Mouse (Mus musculus): Measurements from ENCODE around the gene Acvr2b.
"Not testable (repeated sequence)": the region's sequence is repeated elsewhere in the genome, so short reads cannot be mapped to it uniquely, and the experiment has no call there.

Acvr2b gene

DNA sequence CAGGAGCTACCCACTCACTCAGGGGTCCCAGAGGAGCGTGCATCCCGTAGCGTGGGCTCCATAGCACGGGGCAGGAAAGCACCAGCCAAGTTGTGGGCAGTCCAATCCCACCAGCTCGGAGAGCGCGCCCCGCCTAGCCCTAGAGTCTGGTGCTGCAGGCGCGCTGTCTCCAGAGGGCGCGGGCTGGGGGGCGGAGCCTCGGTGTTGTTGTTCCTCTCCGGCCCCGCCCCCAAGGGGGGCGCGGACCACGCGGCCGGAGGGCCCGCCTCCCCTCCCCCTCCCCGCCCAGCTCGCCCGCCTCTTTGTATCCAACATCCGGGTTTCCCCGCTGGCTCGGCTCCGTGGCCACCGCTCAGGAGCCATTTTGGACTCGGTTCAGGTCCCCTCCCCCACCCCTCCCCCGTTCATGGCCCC, at the start of gene Acvr2b:
TSS of gene Acvr2b (plus strand) at position 318 of the 414 bp plus-strand sequence.
- peak; percentile 95 for DNase-seq (ENCODE audit: low read depth, low spot score)

DNA sequence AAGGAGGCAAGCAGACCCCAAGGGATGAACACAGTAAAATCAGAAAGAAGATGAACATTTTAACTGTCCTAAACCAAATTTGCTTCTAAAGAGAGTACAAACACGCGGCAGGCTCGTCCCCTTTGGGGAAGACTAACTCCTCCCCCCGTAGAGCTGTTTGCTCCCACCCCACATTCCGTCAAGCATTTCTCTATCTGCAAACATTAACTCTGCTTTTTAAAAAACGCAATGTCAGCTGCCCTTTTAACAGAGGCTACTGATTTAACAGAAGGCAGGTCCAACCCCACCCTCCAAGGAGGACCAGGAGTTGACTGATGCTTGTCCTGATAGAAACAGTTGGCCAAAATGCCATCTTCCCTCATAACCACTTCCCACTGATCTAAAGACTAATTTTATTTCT, 48.0 kb upstream of the Acvr2b start:
- DNase-seq (ENCODE audit: low read depth, low spot score), result no peak

DNA sequence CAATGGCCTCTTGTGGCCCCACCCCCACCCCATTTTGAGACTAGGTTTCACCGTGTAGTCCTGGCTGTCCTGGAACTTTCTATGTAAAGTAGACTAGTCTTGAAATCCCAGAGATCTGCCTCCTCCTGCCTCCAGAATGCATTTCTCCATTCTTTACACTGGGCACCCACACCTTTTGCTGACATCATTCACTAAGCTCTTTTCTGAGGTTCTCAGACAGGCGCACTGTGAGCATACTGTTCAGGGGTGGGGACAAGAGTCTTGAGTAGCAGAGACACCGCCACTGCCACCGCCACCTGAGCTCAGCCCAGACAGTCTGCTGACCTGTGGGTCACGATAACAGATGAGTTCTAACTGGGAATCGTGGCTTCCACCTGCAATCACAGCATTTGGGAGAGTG, 46.0 kb upstream of the Acvr2b start:
- DNase-seq (ENCODE audit: low read depth, low spot score), result no peak

DNA sequence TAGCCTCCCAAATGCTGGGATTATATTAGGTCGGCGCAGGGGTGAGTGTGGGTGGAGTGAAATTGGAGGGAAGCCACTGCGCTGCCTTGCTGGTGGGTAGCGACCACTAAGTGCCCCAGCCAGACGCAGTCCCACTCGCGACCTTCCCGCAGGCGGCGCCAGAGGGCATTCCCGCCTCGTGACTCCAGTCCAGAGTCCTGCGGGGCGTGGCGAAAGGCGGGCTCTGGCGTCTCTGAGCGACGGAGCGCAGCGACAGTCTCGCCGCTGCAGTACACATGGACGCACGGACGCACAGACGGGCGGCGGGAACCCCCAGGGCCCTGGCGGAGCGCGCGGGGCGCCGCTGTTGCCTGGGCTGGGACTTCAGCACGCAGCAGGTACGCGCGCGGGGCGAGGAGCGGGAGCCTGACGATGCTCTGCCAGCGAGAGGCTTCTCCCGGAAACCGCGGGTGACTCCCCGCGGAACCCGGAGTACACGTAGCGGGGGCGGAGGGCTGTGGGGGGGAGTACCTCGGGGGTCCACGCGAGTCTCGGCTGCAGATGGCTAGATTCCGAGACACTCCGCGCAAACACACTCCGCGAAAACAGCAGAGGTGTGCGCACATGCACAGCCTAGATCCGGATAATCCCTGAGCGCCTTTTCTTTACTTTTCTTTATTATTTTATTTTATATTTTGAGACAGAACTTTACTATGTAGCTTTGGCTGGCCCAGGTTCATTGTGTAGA, 44.4 kb upstream of the Acvr2b start, which contains the start of gene Xylb:
TSS of gene Xylb (plus strand) at position 51 of the 727 bp plus-strand sequence.
- peak; percentile 82 for DNase-seq (ENCODE audit: low read depth, low spot score)

DNA sequence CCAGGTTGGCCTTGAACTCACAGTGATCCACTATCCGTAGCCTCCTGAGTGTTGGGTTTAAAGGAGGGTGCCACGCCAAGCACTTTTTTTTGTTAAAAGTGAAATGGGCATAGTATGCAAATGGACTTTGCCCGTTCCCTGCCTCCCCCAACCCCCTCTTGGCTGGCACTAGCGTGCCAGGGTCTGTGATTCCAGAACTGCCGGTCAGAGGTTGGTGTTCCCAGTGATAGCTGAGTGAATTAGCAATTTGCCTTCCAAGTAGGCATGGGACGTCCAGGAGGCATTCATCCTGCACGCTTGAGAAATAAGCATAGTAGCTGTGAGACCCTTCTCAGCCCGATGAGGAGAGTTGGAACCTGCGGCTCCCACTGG, 43.9 kb upstream of the Acvr2b start:
- no peak for DNase-seq (ENCODE audit: low read depth, low spot score)

DNA sequence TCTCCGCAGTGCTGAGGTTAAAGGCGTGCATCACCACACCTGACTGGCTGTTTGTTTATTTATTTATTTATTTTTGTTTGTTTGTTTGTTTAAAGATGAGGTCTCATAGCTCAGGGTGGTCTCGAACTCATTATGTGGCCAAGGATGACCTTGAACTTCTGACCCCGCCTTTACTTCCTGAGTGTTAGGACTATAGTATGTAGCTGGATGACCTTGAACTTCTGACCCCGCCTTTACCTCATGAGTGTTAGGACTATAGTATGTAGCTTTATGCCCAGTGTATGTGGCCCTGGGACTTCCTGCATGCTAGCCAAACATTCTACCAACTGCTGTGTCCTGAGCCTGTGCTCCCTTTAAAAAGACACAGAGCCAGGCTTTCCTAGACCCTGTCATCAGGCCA, 40.5 kb upstream of the Acvr2b start:
- no peak for DNase-seq (ENCODE audit: low read depth, low spot score)

DNA sequence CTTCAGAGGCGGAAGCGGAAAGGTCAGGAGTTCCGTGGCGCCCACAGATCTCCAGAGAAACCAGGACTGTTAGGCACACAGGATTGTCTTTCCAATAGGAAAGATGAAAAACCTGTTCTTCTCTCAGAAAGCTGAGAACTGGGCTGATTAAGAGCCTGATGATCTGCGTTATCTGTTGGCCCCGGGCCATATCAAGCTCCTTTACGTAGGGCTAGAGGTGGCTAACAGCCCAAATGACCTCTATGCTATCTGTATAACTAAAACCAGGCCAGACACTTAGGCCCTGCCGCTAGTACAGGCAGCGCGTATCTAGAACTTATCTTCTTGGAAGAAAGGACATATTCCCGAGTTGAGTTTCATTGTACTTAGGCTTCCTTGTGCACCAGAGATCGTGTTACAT, 38.7 kb upstream of the Acvr2b start:
- DNase-seq (ENCODE audit: low read depth, low spot score), result no peak

DNA sequence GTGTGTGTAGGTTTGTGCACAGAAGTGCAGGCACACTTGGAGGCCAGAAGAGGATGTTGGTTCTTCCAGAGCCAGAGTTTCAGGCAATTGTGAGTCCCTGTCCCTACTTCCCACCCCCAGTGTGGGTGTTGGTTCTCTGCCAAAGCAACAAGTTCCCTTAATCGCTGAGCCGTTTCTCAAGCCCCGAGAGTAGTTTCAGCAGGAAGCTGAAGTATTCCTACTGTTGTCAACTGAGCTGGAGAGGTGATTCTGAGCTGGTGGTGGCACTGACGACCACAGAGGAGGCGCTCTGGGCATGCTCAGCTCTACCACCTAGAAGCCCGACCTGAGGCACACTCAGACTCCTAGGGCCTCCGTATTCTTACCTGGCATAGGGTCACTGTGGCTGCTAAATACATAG, 36.6 kb upstream of the Acvr2b start, which contains the start of gene Slc22a14:
TSS of gene Slc22a14 (minus strand) at position 270 of the 400 bp plus-strand sequence.
- no peak for DNase-seq (ENCODE audit: low read depth, low spot score)

DNA sequence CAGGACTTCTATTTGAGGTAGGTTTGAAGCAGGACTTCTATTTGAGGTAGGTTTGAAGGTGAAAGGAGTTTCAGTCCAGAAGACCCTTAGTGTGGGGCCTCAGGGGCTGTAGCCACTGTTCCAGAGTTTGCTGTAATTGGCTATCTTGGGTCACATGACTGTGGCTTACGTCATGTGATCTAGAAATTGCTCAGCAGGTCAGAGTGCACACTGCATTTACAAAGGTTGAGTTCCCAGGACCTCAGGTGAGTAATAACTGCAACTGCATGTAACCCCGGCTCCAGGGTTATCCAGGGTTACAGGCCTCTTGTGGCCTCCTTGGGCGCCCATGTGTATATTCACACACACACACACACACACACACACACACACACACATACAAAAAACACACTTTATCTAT, 33.6 kb upstream of the Acvr2b start:
- no peak for DNase-seq (ENCODE audit: low read depth, low spot score)

DNA sequence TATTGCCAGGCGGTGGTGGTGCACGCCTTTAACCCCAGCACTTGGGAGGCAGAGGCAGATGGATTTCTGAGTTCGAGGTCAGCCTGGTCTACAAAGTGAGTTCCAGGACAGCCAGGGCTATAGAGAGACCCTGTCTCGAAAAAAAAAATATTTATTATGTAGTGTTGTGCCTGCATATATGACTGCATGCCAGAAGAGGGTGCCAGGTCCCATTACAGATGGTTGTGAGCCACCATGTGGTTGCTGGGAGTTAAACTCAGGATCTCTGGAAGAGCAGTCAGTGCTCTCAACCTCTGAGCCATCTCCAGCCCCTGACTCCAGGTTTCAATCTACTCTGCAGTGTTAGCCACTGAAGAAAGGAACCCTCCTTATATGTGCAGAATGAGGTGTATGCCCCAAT, 31.1 kb upstream of the Acvr2b start:
- not testable (repeated sequence) for DNase-seq (ENCODE audit: low read depth, low spot score)

DNA sequence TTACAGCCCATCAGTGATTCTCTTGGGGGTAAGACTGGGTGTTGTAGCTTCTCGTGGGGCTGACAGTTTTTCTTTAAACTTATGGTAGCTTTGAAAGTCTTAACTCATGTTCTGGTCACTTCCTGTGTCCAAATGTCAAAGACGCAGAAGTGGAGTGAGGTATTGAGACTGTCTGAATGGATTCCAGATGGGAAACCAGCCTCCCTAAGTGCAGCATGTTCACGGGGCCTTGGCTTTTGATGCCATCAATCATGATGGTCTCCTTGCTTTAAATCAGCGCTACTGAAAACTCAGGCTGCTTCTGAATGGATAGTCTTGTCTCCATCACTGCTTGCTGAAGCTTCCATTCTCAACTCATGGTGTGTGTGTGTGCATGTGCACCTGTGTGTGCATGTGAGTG, 30.7 kb upstream of the Acvr2b start:
- DNase-seq (ENCODE audit: low read depth, low spot score), result no peak

DNA sequence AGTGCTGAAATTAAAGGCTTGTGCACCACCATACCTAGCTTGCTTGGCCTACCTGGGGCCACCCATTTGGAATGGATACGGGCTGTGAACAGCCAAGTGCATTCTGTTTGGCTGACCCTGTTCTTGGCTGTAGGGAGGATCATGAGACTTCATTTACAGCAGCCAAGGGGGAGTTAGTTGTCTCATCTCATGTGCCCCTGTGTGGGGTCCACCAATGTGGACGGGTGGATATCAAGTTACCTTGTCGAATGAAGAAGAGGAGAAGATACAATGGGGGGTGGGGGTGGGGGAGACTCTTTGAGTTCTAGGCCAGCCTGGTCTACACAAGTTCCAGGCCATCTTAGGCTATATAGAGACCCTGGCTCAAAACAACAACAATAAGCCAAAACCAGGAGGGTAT, 26.9 kb upstream of the Acvr2b start:
- DNase-seq (ENCODE audit: low read depth, low spot score), result no peak

DNA sequence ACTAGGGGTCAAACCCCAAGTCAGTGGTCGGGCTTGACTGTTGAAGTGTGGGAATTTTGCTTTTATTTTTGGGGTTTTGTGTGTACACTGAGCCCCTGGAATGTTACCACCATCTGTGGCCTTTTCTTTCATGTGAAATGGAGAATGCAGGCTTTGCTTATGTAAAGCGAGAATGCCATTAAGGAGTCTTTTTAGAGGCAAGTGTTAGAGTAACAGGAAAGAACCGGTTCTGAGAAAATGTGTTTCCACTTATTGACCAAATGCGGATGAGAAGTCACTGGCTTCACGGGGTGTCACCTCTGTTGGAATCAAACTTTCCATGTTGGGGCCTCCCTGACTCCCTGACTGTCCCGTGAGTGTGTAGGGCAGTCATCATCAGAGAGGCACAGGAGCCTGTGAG, 26.4 kb upstream of the Acvr2b start:
- no peak for DNase-seq (ENCODE audit: low read depth, low spot score)

DNA sequence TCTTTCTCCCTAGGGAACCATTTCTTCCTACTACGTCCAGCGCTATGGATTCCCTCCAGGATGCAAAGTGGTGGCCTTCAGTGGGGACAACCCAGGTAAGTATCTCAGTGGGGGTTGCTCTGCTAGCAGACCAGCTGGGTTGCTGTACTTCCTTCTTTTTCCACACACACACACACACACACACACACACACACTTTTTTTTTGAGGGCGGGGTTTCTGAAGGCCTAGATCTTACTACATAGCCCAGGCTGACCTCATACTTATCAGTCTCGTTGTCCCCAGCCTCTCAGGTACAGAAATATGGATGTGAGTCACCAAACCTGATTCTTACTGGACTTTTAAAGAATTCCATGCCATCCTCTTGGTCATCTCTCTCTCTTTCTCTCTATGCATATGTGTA, 23.7 kb upstream of the Acvr2b start:
- no peak for DNase-seq (ENCODE audit: low read depth, low spot score)

DNA sequence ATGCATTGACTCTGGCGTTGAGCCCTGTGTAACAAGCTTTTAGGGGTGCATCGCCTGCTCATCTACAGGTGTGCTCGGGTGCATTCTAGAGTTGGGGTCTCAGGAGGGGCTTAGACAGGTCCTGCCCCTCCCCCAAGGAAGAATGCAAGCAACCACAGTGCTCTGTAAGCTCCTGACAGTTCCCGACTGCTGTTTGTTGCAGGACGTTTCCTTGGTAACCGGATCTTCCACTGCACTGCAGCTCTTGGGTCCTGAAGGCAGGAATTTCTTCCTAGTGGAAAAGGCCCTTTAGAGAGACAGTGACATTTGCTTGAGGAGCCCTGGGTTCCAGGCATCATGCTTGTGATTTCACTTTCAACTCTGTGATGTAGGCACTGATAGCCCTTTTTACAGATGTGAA, 19.3 kb upstream of the Acvr2b start:
- no peak for DNase-seq (ENCODE audit: low read depth, low spot score)

DNA sequence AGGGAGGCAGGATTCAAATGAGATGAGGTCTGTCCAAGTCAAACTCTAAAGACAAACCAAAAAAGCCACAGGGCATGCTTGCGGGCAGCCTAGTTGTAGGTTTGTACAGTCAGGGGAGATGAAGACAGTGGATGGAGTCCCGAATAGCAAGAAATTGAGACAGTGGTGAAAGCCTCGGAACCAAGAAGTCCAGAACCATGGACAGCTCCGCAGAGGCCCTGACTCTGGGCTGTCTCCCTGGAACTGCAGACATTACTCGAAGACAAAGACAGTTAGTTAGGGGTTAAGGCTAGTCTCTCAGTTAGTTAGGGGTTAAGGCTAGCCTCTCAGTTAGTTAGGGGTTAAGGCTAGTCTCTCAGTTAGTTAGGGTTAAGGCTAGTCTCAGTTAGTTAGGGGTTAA, 13.0 kb upstream of the Acvr2b start:
- no peak for DNase-seq (ENCODE audit: low read depth, low spot score)

DNA sequence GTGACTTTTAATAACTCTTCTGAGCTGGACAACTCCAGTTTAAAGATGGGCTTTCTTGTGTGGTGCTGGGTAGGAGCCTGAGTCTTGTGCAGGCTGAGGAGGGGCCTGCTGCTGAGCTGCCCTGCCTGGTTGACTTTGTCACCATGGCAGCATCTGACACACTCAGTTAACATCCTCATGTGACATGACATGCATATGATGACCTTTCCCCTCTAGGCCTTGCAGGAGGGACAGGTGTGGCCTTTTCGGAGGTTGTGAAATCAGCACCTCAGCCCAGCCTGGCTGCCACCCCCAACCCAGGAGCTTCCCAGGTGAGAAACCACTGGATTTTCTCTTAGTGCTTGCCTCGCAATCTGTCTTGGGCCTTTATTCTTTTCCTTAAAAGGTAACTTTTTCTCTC, 11.7 kb upstream of the Acvr2b start:
- no peak for DNase-seq (ENCODE audit: low read depth, low spot score)

DNA sequence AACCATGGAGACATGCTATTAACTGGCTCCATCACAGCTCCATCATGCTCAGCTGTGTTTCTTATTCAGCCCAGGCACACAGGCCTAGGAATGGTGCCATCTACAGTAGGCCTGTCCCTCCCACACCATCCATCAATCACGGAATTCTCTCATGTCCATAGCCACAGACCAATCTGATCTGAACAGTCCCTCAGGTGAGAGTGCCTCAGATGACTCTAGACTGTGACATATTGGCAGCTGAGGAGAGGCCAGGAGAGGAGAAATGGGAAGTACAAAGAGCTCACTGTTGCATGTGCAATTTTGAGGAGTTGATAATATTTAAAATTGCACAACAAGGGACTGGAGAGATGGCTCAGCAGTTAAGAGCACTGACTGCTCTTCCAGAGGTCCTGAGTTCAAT, 7.1 kb upstream of the Acvr2b start:
- no peak for DNase-seq (ENCODE audit: low read depth, low spot score)

DNA sequence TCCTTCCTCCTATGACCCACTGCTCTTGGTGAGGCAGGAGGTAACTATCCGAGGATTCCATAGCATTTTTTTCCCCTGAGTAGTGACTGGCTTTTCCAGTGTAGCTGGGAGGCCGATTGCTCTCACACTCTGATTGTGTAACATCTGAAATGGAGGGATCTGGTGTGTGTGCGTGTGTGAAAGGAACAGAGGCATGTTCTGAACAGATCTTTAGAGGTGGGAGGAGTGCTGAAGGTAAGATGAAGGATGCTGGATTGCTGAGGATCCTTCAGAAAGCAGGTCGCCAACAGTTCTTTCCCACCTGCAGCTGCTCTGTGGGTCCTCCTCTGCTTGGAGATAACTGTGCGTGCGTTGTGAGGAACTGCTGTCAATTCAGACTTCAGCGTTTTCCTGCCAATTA, 567 bp upstream of the Acvr2b start:
- DNase-seq (ENCODE audit: low read depth, low spot score), result no peak

DNA sequence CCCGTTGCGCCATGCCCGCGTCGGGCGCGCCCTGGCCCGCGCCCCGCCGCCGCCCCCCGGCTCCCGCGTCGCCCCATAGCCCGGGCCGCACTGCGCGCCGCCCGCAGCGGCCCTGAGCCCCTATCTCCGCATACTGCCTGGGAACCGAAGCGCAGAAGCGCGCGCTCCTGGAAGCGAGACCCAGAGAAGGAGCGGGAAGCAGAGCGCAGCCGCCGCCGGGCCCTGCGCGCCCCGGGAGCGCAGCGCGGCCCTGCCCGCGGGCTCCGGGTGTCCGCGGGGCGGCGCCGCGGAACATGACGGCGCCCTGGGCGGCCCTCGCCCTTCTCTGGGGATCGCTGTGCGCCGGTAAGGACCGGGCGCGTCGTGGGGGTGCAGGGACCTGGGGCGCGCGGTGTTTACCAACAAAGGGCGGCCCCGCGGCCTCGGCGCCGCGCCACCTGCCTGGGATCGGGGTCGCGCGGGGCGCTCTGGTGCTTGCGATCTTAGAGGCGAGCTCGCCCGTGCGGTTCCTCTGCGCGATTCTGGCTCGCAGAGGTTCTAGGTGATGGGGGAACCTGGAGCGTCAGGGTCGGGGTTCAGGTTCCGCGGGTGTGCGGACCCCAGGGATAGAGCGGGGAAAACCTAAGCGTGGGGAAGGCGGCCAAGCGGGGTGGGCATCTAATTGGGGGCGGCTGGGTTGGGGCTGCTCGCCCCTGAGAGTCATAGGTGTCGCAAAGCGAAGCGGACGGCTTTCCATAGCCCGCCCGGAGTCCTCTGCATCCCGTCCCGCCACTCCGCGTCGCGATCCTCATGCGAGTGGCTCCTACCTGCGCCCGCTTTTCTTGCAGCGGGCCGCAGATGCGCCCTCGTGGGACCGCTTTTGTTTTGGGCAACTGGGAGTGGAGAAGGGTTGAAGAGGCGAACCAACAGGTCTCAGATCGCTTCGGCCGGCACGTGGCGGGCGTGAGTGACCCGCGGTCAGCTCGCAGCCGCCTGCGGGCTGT, 626 bp downstream of the Acvr2b start:
- peak; percentile 21 for DNase-seq (ENCODE audit: low read depth, low spot score)

DNA sequence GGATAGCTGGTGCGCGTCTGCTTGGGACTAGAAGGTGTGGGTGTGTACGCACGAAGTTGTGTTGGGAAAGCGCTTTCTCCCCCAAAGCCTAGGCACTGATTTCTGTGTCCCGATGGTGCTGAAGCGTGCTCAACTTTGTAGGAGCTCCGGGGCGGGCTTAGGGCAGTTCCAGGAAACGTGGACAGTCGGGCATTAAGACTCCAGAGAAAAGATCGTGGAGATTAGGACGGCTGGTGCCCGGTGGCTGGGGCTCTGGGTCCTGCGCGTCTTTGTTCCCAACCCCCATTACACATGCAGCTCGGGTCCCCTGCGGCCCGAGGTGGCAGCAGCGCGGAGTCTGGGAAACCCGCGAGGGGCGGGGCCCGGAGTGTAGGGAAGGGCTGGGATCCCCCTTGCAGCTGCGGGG, 1.3 kb downstream of the Acvr2b start:
- peak; percentile 62 for DNase-seq (ENCODE audit: low read depth, low spot score)

DNA sequence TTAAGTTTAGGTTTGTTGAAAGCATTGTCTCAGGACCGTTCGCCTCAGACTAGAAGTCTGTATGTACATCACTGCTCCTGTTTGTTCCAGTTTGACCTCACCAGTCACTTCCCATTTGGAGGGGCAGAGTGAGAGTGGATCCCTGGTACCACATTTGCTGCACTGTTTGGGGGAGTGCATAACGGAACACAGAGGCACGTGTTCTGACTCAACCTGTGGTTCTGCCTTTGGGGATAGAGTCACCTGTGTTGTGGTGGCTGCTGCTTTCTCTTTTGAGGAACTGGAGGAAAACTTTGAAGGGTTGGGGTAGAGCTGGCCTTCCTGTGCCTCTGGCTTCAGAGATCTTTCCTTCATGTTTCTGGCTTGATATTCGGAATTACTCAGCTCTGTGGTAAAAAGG, 2.2 kb downstream of the Acvr2b start:
- no peak for DNase-seq (ENCODE audit: low read depth, low spot score)

DNA sequence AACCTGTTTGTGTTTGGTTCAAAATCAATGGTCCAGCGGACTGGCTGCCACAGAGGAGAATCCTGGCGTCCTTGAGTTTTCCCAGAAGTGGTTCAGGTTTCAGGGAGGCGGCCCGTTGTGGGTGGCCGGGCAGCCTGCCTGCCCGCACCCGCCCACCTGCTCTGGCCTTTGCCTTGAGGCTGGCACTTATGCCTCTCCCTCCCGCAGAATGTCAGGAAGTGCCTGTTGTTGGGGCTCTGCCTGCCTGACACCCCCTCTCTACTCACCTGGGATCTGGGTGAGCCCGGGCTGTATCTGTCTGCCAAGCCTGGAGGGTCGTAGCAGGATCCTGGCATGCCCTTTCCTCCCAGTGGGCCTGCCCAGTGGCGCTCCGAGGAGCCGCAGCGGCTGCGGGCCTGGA, 6.0 kb downstream of the Acvr2b start:
- no peak for DNase-seq (ENCODE audit: low read depth, low spot score)
